Mouse (Mus musculus) kidney, adult 2 months (tissue): Measurements from ENCODE around the gene Gm17087.

ENCODE experiments used
- CTCF ChIP-seq: fragments of 200-500 bp; conservative IDR thresholded peaks from 2 replicates; pipeline ENCODE4 v1.5.1; 2011; ENCODE audit warnings: low read depth, mild to moderate bottlenecking, control low read depth, low read length, moderate library complexity, mixed read lengths; ENCODE audit not compliant: insufficient read depth, insufficient read length
- POLR2A ChIP-seq: fragments of 200-500 bp; IDR thresholded peaks from one replicate; pipeline ENCODE4 v1.6.1; 2011; ENCODE audit warnings: low read depth, low read length, control low read depth

GRCm38 (mm10) chr17:8553601-8554000 lies 13.1 kb downstream of the Gm17087 start:
- TF ChIP-seq CTCF: no peak
- no peak for TF ChIP-seq POLR2A
